Mouse (Mus musculus): Measurements from ENCODE around the gene Fam198b.

- TF ChIP-seq POLR2A (IDR thresholded peaks at IDR 0.05; ENCODE audit: control insufficient read depth, low read depth, low read length) (no peak), CTCF (IDR thresholded peaks at IDR 0.05; ENCODE audit: control insufficient read depth, insufficient read depth, insufficient replicate concordance, low read depth, low read length) (no peak)
Observed at GRCm38 (mm10) chr3:79995726-79996125, 111.4 kb downstream of the Fam198b start.
